Mouse (Mus musculus) heart, embryonic 11.5 days (tissue): ENCODE results near the gene Tspan18. TPM values are rescaled to one million over a fixed set of nuclear protein-coding genes. Genes with fewer than 3 reads are reported as not detected.

Experiments
- ATAC-seq: fragments of 200-750 bp; cut with Nextera tagmentation; replicated peaks from 2 replicates; pipeline ENCODE4 v1.8.0; 2017; ENCODE audit warnings: moderate library complexity; ENCODE audit not compliant: insufficient number of reproducible peaks, low FRiP score, low TSS enrichment
- H3K27ac ChIP-seq: fragments of 300-500 bp; sonication (generic); 2 replicates; pipeline ENCODE4 v1.5.1; 2014; ENCODE audit warnings: mild to moderate bottlenecking, low read depth, low read length
- H3K27me3 ChIP-seq: fragments of 300-500 bp; sonication (generic); 2 replicates; pipeline ENCODE4 v1.6.1; 2014; ENCODE audit warnings: mild to moderate bottlenecking, low read length, mixed read lengths; ENCODE audit not compliant: control insufficient read depth, insufficient read depth
- H3K36me3 ChIP-seq: fragments of 300-500 bp; sonication (generic); 2 replicates; pipeline ENCODE4 v1.6.1; 2014; ENCODE audit warnings: mild to moderate bottlenecking, low read length, moderate library complexity, mixed read lengths; ENCODE audit not compliant: control insufficient read depth, insufficient read depth
- H3K4me1 ChIP-seq: fragments of 300-500 bp; sonication (generic); 2 replicates; pipeline ENCODE4 v1.6.1; 2014; ENCODE audit warnings: low read length; ENCODE audit not compliant: control insufficient read depth, insufficient read depth
- H3K4me2 ChIP-seq: fragments of 300-500 bp; sonication (generic); 2 replicates; pipeline ENCODE4 v1.6.1; 2014; ENCODE audit warnings: mild to moderate bottlenecking, moderate library complexity
- H3K4me3 ChIP-seq: fragments of 300-500 bp; sonication (generic); 2 replicates; pipeline ENCODE4 v1.5.1; 2014; ENCODE audit warnings: low read depth, low read length
- H3K9ac ChIP-seq: fragments of 300-500 bp; sonication (generic); 2 replicates; pipeline ENCODE4 v1.6.1; 2014; ENCODE audit warnings: mild to moderate bottlenecking, low read depth, low read length, moderate library complexity
- H3K9me3 ChIP-seq: fragments of 300-500 bp; sonication (generic); replicated peaks from 2 replicates; pipeline ENCODE4 v1.6.1; 2016; ENCODE audit warnings: low read length; ENCODE audit not compliant: control insufficient read depth
- WGBS: fragments of 180-500 bp; shearing (Covaris S2); extraction: QIAGEN DNeasy Blood & Tissue Kit; methylation state at CpG from one replicate; pipeline ENCODE4 v1.1.7; 2014; ENCODE audit not compliant: insufficient replicate concordance; 5-methylcytosine and 5-hydroxymethylcytosine counted together
- polyA plus RNA-seq: library from polyadenylated mRNA; unstranded; fragments of >200 nt; fragmentation: Nextera tagmentation; extraction: Ambion mirVana; gene quantifications from 2 replicates; pipeline ENCODE4 v1.2.1, GENCODE M21; 2014

Tspan18 gene
- 75.5 and 84.5 TPM in 2 replicates for polyA plus RNA-seq

DNA sequence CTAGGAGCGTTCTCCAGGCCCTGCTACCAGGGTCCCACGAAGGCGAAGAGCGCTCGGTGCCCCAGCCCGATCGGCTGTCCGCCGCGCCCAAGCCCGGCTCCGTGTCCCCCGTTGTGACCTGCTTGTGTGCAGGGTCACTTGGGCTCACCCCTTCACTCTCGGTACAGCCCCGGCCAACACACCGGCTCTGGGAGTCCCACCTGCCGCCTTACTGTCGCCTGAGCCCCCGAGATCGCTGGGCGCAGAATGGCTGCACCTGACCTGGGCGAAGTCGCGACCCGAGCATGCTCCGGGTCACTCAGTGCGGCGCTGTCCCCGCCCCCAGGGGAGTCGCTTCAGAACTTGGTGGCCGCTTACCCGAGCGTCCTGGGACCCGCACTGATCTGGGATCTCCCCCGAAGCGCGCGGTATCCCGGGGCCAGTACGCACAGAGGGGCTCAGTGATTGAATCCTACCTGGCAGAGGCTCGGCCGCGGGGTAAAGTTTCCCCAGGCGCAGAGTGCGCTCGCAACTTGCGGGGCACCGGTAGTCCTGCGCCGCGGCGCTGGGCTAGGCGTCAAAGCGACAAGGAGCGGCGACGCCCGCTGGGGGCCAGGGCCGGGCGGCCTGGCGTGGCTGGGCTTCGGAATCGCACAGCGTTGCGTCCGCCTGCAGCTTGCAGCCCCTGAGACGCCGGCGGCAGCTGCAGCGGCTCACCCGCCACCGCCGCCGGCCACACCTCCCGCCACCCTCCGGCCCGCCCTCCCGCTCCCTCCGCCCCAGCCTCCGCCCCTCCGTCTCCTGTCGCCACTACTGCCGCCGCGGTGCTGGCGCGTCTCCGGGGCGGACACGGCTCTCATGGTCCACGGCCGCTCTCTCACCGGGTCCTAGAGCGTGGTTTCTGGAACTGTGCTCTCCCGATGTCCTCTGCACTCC is at the start of gene Tspan18:
Gene Tspan18 (minus strand): TSS at position 689 of the 915 bp plus-strand sequence.
- WGBS = under 1% methylated on average over 89 of the region's 95 CpGs
- peaks cover 38% of the 10 kb centered on the region for H3K4me1 ChIP-seq
- ATAC-seq = peak; percentile 82

DNA sequence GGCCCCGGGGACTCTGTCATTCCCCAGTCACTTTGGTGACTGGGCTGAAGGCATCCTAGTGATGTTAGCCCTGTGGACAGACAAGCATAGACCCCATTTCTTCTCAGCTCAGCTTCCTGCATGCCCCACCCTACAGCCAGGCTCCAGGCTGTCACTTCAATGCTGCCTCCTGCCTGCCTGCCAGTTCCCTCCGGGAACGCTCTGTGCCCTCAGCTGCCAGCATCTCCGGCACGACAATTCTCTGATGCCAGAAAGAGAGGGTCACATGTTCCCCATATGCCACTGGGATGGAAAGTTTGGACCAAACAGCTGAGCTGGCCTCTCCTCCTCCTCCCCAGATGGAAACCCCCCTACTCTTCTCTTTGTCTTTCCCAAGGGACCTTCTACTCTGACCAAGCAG is 49.5 kb upstream of the Tspan18 start:
- Histone ChIP-seq H3K9ac (no peak overlapping the region), H3K4me3 (no peak overlapping the region), H3K27ac (no peak overlapping the region), H3K9me3 (no peaks in the 10 kb centered on the region), H3K4me1 (no peaks in the 10 kb centered on the region; the same call in 1 of the 2 replicates), H3K27me3 (no peaks in the 10 kb centered on the region), H3K36me3 (no peaks in the 10 kb centered on the region), H3K4me2 (no peak overlapping the region)
- no peak for ATAC-seq
- WGBS = 83% methylated on average over 5 of the region's 5 CpGs

More for the DNA sequence above, at the start of gene Tspan18:
- Histone ChIP-seq H3K27ac (peak within 1 kb of the TSS; percentile 90), H3K4me2 (peak within 1 kb of the TSS; percentile 75), H3K9ac (peak within 1 kb of the TSS; percentile 84), H3K9me3 (no peaks in the 10 kb centered on the region), H3K4me3 (peak within 1 kb of the TSS; percentile 75), H3K36me3 (no peaks in the 10 kb centered on the region), H3K27me3 (no peaks in the 10 kb centered on the region)

DNA sequence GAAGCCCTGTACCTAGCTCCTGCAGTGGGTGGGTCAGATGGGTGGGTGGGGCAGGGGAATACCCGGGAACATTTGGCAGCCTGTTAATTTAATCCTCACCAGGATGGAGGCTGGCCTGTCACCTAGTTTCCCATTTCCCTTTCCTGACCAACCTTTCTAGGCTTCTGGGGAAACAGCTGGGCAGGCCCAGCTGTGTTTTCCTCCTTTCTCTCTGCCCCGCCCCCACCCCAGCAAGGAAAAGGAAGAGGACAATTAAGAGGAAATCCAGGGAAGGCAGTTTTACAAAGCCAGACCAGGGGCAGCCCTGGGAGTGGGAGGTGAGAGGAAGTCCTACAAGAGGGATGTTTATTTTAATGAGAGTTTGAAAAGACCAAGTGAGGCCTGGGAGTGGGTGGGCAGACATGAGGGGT is 46.4 kb upstream of the Tspan18 start:
- Histone ChIP-seq H3K4me3 (no peak overlapping the region), H3K9me3 (0 out of 2 replicates have a peak, but pooled peaks cover 2% of the 10 kb centered on the region), H3K27ac (no peak overlapping the region), H3K4me2 (no peak overlapping the region), H3K4me1 (no peaks in the 10 kb centered on the region; the same call in 1 of the 2 replicates), H3K36me3 (no peaks in the 10 kb centered on the region), H3K9ac (no peak overlapping the region), H3K27me3 (no peaks in the 10 kb centered on the region)
- ATAC-seq = no peak
- 29% methylated on average over 2 of the region's 2 CpGs for WGBS

DNA sequence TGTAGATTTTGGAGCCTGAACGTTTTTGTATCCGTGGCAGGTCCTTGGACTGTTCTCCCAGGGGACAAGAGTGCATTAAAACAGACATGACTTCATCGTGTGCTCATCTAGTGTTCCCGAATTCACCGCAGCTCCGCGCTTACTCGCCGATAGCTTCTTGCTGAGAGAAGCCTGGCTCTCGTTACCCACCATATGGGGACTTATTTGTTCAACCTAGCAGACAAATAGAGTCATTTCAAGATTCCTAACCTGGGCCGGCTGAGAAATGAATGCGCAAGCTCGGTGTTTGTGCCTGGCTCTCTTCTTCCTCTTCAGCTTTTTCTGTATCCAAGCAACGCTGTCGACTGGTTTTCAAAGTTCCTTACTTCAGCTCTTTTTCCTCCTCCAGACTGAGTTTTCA is 43.5 kb upstream of the Tspan18 start:
- H3K27me3 ChIP-seq = no peaks in the 10 kb centered on the region
- H3K4me2 ChIP-seq = no peak overlapping the region
- H3K36me3 ChIP-seq = no peaks in the 10 kb centered on the region
- H3K4me3 ChIP-seq = no peak overlapping the region
- H3K9ac ChIP-seq = no peak overlapping the region
- WGBS = 63% methylated on average over 15 of the region's 15 CpGs
- 0 out of 2 replicates have a peak, but pooled peaks cover 2% of the 10 kb centered on the region for H3K9me3 ChIP-seq
- no peak for ATAC-seq
- no peaks in the 10 kb centered on the region; the same call in 1 of the 2 replicates for H3K4me1 ChIP-seq
- no peak overlapping the region for H3K27ac ChIP-seq

DNA sequence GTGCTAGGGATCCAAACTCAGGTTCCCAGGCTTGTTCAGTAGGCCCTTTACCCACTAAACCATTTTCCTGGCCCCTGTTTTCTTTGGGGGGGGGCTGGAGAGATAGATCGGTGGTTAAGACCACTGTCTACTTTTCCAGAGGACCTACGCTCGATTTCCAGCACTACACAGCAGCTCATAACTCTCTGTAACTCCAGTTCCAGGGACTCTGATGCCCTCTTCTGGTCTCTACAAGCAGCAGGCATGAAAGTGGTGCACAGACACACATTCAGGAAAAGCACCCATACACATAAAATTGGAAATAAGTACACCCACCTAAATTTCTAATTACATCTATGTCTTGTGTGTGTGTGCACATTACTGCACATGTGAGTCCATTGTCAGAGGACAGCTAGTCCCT is 42.9 kb upstream of the Tspan18 start:
- Histone ChIP-seq H3K9ac (no peak overlapping the region), H3K4me2 (no peak overlapping the region), H3K4me1 (no peaks in the 10 kb centered on the region; the same call in none of the 2 replicates), H3K27me3 (no peaks in the 10 kb centered on the region), H3K9me3 (0 out of 2 replicates have a peak, but pooled peaks cover 2% of the 10 kb centered on the region), H3K4me3 (no peak overlapping the region), H3K27ac (no peak overlapping the region), H3K36me3 (no peaks in the 10 kb centered on the region)
- ATAC-seq = no peak
- 92% methylated on average over 3 of the region's 3 CpGs for WGBS

DNA sequence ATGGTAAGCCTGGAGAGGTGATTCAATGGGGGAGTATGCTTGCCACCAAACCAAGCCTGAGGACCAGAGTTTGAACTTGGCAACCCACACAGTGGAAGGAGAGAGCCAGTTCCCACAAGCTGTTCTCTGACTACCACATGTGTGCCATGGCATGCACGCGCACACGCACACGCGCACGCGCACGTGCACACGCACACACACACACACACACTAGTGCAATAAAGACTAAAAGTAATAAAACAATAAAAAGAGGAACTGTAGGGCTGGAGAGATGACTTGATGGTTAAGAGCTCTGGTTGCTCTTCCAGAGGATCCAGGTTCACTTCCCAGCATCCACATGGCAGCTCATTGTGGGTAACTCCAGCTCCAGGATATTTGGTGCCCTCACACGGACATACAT is 38.6 kb upstream of the Tspan18 start:
- Histone ChIP-seq H3K27ac (no peak overlapping the region), H3K4me1 (no peaks in the 10 kb centered on the region; the same call in none of the 2 replicates), H3K9ac (no peak overlapping the region), H3K4me2 (no peak overlapping the region), H3K4me3 (no peak overlapping the region), H3K36me3 (no peaks in the 10 kb centered on the region), H3K27me3 (no peaks in the 10 kb centered on the region), H3K9me3 (0 out of 2 replicates have a peak, but pooled peaks cover 2% of the 10 kb centered on the region)
- ATAC-seq = no peak
- 91% methylated on average over 10 of the region's 10 CpGs for WGBS

DNA sequence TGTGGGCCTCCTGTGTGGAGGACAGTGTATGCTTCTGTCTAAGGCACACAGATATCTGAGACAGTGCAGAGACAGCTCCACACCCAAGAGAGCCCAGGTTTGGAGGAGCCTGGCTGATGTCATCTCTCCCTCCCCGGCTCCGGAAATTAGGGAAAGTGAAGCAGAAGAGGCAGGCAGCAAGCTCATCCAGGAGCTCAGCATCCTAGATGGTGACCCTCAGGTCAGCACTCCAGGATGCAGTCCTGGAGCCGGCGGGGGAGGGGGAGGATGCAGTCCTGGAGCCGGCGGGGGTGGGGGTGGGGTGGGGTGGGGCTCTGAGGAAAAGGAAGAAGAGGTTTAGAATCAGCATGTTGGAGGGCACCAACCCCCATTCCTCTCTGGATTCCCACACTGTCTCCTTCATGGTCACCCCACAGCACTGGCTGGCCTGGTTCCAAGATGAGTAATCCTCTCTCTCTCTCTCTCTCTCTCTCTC is 37.8 kb upstream of the Tspan18 start:
- no peak overlapping the region for H3K27ac ChIP-seq
- H3K4me2 ChIP-seq = no peak overlapping the region
- H3K36me3 ChIP-seq = no peaks in the 10 kb centered on the region
- ATAC-seq = no peak; the same call in 1 of the 2 replicates
- WGBS = 10% methylated on average over 6 of the region's 6 CpGs
- H3K4me3 ChIP-seq = no peak overlapping the region
- 0 out of 2 replicates have a peak, but pooled peaks cover 2% of the 10 kb centered on the region for H3K9me3 ChIP-seq
- no peak overlapping the region for H3K9ac ChIP-seq
- H3K4me1 ChIP-seq = no peaks in the 10 kb centered on the region; the same call in 1 of the 2 replicates
- no peaks in the 10 kb centered on the region for H3K27me3 ChIP-seq

DNA sequence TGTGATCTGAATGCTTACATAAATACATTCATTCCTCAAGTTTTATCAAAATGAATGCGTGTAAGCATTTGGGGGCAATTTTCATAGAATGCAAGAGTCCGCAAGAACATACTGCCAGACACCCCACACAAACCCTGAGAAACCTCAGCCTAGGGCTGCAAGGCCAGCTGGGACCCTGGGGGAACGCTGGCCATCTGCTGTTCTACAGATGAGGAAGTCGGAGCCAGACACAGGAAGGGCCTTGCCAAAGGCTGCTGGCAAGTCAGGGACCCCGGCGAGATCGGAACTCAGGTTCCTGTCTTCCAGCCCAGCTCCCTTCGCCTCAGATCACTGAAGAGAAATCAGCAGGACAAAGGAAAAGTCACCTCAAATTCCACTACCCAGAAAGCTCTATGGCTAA is 34.6 kb upstream of the Tspan18 start:
- no peak for ATAC-seq
- 65% methylated on average over 8 of the region's 8 CpGs for WGBS
- Histone ChIP-seq H3K9me3 (no peaks in the 10 kb centered on the region), H3K4me2 (no peak overlapping the region), H3K36me3 (no peaks in the 10 kb centered on the region), H3K9ac (no peak overlapping the region), H3K27ac (0 out of 2 replicates have a peak overlapping the region, but pooled peaks have one; percentile 15), H3K4me3 (no peak overlapping the region), H3K4me1 (no peaks in the 10 kb centered on the region; the same call in 1 of the 2 replicates), H3K27me3 (peaks cover 3% of the 10 kb centered on the region; the same call in 1 of the 2 replicates)
